Mouse (Mus musculus): ENCODE data around the gene Ptgs2.

The Ptgs2 gene

DNA sequence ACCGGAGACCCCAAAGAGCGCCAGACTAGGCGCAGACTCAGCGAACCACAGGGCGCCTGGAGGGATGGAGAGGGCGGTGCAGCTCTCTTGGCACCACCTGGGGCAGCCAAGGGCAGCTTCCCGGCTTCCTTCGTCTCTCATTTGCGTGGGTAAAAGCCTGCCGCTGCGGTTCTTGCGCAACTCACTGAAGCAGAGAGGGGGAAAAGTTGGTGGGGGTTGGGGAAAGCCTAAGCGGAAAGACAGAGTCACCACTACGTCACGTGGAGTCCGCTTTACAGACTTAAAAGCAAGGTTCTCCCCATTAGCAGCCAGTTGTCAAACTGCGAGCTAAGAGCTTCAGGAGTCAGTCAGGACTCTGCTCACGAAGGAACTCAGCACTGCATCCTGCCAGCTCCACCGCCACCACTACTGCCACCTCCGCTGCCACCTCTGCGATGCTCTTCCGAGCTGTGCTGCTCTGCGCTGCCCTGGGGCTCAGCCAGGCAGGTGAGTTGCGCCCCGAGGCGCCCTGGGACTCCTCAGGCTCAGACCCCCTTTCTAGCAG, at the start of gene Ptgs2:
Gene Ptgs2, plus strand, starts transcription at position 242 of the 544 bp plus-strand sequence.
- peak; percentile 65 for DNase-seq (ENCODE audit: low read depth, low spot score)

DNA sequence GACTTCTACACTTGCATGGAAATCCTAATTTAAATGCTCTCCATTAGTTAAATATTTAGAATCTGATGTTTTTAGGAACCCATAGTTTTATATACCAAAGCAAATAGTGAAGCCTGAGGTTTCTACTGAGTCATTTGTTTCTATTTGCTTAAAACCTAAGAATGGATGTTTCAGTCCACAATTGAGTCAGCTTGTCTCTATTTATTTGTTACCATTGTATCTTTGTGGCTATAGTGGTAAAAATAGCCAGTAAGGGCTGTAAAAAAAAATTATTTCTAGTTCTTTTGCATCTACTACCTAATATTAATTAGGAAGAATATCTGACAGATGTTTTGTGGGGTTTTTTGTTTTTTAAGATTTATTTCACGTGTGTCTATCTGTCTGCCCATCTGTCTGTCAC, 49.6 kb upstream of the Ptgs2 start:
- no peak for DNase-seq (ENCODE audit: low read depth, low spot score)

DNA sequence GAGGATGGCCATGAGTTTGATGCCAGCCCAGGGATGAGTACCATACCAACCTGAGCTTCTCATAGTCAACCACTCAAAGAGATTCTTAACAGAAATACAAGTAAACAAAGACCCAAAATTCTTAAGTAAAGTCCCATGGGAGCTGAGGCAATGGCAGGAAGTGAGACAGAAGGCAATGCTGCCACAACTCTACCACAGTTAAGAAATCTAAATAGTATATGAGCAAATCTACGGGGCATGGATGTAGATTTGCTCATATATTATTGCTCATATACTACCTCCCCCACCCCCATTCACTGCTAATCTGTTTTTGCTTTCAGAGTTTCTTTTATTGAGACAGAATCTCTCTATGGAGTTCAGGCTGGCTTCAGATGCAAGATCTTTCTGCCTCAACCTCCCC, 34.1 kb upstream of the Ptgs2 start:
- no peak for DNase-seq (ENCODE audit: low read depth, low spot score)

DNA sequence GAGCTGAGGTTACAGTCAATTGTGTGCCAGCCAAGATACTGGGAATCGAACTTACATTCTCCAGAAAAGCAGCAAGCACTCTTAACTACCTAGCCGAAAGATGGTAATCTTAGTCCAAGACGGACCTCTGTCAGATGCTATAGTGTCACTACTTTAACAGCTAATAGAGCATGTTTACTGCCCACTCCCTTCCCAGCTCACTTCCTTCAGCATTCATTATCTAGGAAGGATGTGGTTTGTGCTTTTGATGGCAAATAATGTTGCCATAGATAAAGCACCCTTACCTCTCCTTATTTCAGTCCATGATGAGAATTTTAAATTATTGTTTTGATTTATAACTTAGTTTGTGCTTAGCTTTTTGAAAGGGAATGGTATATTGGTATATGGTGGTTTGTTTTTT, 27.0 kb upstream of the Ptgs2 start:
- no peak for DNase-seq (ENCODE audit: low read depth, low spot score)

DNA sequence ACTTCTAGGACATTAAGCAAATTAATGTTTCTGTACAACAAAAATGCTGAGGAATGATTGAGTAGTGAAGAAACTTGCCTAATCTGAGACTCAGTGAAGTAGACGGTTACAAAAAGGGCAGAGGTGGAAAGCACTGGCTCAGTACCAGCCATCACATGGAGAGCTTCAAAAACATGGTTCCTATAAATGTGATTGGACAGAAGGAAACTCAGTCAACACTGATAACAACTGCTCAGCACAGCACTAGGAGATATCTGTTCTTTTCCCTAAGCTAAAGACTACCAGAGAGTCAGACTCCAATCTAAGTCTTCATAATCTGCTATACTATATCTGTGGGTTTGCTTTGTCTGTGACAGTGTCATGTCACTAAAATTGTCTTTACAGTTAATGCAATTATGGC, 25.2 kb upstream of the Ptgs2 start:
- no peak for DNase-seq (ENCODE audit: low read depth, low spot score)

DNA sequence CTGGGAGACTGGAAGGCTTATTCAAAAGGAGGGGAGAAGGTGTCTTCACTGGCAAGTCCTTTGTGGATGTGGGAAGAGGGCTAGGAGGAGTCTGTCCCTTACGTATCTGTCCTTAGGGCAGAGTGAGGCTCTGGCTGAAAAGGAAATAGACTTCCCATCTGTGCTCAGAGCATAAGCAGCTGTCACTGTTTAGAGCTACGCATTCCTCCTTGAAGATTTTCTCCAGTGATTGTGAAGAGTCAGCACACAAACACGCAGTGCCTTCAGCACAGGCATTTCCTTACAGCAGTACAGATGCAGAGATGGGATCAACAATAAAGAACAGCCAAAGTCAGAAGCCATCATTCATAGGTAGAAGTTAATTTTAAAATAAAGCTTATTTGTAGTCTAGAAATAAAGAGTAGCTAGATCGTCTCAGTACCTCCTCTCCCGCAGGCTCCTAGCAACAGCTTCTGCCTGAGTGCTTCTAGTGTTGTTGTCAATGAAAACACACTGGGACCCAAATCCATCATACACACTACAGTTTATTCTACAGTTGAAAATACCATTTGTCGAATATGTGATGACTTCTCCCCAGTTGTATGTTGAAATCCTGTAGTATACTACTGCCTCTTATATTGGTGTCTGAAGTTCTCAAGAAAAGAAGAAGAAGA, 10.7 kb upstream of the Ptgs2 start:
- no peak for DNase-seq (ENCODE audit: low read depth, low spot score)

DNA sequence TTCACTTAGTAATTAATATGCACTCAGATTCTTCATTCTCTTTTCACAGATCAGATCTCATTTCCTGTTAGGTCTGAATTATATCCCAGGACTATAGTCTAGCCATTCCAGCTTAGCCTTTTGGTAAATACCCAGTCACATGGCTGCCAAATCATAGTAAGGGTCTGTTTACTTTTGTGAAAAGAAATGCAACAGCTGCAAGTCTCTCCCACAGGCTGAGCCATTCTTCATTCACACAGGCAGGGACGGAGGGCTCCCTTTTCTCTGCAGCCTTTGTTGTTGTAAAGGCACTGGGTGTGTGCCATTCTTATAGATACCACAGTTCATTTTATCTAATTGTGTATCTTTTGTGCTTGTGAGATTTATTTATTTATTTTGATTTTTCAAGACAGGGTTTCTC, 9.6 kb upstream of the Ptgs2 start:
- DNase-seq (ENCODE audit: low read depth, low spot score), result no peak

DNA sequence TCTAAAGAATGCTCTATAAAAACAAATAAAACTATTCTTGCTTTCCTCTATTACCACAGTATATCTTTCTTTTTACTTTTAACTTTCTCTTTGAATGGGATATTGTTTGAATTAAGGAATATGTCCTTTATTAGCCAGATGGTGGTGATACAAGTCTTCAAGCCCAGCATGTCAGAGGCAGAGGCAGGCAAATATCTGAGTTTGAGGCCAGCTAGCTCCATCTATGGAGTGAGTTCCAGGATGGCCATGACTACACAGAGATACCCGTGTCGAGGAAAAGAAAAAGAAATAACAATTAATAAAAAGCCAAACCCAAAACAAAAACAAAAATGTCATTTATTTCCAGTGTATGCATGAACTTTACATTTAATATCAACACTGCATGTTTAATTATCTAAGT, 2.8 kb upstream of the Ptgs2 start:
- DNase-seq (ENCODE audit: low read depth, low spot score), result no peak

DNA sequence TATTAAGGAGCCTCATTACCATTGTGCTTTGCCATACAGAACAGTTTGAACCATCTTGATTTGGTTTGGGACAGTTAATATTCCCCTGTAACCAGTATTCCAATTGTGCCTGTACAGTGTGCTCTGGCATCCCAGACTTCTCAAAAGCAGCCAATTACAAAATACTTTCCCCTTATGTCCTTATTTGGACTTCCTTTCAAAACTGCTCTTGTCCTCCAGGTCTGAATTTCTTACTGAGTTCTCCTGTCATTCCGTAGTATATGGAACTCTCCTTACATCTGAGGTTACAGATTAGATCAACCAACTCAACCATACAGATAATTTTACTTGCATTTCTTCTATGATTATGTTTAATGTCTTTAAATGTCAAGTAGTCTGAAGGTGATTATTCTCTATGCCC, 2.1 kb upstream of the Ptgs2 start:
- DNase-seq (ENCODE audit: low read depth, low spot score), result no peak

DNA sequence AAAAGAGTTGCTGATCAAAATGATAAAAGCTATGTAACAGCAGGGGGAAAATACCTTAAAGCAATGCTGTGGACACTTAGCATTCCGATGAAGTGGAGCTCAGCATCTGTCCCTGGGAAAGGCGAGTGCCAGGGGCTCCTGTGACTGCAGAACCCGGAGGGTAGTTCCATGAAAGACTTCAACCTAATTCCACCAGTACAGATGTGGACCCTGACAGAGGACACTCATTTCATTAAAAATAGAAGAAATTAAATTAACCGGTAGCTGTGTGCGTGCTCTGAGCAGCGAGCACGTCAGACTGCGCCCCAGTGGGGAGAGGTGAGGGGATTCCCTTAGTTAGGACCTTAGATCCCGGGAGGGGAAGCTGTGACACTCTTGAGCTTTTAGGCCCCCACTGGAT, 457 bp upstream of the Ptgs2 start:
- DNase-seq (ENCODE audit: low read depth, low spot score), result peak; percentile 21

DNA sequence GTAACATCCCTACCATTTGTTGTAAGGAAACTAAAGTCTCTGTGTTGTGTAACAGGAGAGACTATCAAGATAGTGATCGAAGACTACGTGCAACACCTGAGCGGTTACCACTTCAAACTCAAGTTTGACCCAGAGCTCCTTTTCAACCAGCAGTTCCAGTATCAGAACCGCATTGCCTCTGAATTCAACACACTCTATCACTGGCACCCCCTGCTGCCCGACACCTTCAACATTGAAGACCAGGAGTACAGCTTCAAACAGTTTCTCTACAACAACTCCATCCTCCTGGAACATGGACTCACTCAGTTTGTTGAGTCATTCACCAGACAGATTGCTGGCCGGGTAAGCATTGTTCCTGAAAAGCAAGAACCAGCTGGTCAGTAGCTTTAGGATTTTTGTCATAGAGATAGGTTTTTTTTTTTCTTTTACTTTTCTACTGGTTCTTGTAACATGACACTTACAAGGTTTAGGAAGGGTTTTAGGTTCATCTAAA, 4.4 kb downstream of the Ptgs2 start:
- DNase-seq (ENCODE audit: low read depth, low spot score), result no peak

DNA sequence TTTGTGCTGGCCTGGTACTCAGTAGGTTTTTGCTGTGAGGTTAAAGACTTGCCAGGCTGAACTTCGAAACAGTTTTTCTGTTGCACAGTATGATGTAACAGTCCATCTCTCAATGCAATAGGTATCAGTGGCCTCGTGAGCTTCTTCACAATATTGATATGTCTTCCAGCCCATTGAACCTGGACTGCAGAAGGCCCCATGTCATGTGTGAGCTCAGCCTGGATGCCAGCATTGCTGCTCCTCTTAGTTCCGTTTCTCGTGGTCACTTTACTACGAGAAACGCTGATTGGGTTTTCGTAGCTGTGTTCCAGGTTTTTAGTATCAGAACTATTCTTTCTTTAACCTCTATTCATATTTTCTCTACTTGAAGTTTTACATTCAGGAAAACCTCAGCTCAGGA, 6.9 kb downstream of the Ptgs2 start:
- no peak for DNase-seq (ENCODE audit: low read depth, low spot score)

DNA sequence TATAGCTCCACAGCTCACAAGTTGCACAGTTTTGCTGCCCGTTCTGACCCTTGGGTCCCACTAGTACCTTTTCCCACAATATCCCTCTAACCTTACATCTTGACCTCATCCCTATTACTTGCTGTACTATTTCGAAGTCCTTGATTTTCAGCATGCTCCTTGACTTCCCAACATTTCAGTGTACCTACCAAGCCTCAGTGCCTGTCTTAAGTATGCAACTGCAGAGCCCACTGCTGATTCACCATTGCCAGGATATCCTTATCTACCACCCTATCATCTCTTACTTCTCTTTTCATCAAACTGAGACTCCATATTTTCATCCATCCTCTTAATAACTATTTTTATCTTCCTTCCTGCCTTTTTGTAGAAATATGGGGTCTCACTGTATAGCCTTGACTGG, 9.8 kb downstream of the Ptgs2 start:
- no peak for DNase-seq (ENCODE audit: low read depth, low spot score)

DNA sequence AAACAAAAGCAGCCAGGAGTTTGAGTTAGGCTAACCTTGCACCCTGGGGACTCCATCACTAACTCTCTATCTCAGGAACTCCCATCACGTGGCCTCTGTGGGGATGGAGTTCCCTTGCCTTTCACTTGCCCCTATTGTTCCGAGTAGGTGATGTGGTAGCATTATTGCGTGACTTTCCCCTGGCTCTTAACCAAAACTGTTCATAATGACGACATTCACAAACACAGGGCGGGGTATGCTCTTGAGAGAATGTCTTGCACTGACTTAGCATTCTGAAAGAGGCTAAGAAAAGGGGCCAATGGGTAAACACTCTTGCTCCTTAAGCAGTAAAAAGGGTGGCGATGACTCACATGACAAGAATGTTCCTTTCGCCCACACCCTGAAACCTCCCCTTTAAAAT, 15.5 kb downstream of the Ptgs2 start:
- peak; percentile 88 for DNase-seq (ENCODE audit: low read depth, low spot score)

DNA sequence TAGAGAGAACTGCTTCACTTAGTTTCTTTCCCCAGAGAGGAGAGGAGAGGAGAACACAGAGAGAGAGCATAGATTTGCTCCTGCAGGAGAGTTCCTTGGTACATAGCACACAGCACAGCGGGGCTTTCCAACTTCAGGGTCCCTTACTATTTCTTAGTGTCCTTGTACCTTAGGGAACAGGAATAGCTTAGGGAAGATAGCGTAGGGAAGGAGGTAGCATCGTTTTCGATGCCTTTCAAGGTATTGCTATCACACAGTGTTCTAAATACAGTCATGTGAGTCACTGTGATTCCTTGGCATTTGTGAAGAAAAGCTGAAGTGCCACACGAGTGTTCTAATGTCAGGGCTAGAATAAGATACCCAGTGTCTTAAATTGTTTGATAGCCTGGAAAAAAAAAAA, 18.5 kb downstream of the Ptgs2 start:
- DNase-seq (ENCODE audit: low read depth, low spot score), result no peak

DNA sequence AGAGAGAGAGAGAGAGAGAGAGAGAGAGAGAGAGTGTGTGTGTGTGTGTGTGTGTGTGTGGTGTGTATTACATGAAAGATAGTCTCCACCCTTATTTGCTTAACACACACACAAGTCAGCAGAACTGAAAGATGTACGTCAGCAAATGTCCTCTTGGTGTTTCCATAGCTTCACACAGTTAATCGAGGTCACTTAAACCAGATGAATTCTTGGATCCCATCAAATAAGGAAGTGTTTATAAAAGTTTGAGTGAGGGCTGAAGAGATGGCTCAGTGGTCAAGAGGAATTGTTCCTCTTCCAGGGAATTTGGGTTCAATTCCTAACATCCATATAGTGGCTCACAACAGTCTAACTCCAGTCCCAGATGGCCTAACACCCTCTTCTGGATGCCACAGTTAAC, 25.7 kb downstream of the Ptgs2 start:
- DNase-seq (ENCODE audit: low read depth, low spot score), result no peak

DNA sequence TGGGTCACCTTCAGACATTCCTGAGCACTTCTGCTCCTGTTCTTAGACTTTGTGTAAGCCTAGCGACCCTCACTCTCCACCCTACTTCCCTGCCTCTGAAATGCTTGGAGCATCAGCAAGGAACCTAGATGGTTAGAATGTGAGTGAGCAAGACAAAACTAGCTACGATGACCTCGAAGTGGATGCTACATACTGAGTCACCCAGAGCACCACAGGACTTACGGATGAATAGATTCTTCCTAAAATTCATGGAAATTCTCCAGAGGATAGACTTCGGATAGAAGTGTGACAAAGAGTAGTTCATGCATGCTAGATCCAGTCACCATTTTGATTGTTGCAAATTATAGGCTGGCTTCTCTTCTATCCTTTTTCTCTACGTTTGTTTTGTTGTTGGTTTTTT, 30.2 kb downstream of the Ptgs2 start:
- DNase-seq (ENCODE audit: low read depth, low spot score), result peak; percentile 8

DNA sequence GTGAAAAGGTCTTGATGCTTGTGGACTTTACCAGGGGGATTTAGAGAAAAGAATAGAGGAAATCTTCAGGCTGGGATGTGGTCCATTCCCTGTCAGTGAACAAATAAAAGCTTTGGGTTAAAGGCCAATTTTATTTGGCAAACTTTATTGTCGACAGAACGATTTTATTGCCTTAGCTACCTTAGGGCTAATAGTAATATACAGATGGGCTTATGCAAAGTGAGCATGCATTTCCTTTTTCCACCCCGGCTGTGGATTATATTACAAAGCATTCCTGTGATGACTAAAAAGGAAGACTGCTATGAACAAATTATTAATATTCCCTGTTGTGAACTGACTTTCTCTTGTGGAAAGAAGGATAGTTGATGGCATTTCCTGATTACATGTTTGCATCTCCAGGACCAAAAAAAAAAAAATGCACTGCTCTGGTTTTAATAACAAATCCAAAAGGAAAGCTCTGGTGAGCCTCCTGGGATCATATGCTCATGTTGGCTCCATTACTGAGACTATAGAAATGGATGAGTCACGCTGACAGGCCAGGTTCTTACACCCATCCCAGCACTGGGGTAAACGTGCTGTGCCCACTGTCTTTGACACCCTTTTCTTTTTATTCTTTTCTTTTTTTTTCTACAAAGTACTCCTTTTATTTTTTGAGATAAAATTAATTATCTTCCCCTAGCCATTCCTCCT, 30.9 kb downstream of the Ptgs2 start:
- no peak for DNase-seq (ENCODE audit: low read depth, low spot score)

DNA sequence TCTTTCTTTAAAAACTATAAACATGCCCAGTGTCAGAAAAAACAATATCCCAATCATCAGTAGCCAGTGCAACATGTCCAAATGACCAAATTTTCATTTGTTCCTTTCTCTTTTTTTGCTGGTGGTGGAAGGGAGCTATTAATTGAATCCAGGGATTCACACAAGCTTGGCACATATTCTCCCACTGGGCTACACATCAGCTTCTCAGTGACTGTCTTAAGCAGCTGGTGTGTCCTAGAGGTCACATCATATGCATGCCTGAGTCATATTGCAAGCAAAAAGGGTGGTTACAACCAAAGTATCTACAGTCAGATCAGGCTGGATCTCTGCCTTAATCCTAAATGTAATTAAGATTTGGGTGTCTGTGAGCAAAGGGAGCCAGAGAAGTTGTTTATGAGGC, 35.5 kb downstream of the Ptgs2 start:
- DNase-seq (ENCODE audit: low read depth, low spot score), result no peak

DNA sequence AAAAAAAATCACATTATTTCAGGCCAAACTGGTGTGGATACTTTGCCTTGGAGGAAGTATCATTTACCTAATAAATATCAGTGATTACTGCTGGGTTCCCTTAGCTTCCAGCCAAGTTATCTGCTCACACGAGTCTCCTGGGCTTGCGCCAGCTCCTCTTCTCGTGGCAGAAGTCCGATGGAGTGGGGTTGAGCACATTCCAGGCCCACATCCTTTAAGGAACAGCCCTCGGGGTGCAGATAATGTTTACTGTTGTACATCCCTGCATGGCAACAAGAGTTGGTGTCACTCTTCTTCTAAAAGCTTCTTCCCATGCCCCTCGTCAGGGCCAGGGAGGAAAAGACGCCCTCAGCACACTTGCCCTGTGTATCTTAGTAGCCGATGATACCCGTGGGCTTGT, 39.9 kb downstream of the Ptgs2 start:
- no peak for DNase-seq (ENCODE audit: low read depth, low spot score)

DNA sequence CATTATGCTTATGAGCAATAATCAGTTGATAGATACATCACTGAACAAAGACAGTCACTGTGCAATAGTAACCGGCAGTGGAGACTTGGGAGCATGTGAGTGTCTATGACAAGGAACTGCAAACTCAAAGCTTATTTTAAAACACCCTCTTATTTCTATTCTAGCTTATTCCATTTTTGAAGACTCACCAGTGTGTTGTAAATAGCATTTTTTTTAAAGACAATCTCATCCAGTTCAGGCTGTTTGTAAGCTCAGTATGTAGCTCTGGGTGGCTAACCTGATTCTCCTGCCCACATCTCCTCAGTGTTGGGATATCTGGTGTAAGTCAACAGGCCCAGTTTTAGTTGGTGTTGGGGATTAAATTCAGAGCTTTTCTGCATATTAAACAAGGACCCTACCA, 42.1 kb downstream of the Ptgs2 start:
- DNase-seq (ENCODE audit: low read depth, low spot score), result no peak

DNA sequence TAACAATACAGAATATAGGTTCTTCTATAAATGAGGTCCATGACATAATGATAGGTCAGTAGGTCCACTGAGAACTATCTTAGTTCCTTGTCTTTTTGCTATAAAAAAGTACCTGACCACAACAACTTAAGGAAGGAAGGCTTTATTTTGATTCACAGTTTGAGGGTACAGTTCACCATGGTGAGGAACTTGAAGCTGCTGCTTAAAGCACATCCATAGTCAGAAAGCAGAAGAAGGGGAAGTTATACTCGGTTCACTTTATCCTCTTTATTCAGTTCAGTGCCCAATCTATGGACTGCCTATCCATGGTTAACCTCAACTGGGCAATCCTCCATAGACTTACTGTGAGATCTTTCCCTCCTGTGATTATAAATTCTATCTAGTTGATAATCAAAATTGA, 43.7 kb downstream of the Ptgs2 start:
- no peak for DNase-seq (ENCODE audit: low read depth, low spot score)

DNA sequence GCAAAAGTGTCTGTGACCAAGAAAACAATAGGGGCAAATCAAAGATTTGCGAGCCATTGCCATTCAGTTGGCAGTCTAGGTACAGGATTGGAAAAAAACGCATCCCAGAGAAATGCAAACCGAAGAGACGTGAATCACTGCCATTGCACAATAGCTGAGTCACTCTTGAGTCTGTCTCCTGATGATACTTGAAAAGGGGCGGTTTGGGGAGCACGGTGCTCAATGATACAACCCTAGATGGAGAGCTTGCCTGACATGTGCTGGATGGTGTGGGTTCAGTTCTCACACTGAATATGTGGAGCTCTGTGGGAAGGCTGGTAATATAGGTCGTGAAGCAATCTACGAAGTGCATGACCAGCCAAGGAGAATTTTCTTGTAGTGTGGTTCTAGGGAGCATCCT, 45.2 kb downstream of the Ptgs2 start:
- DNase-seq (ENCODE audit: low read depth, low spot score), result no peak

Data from ES-CJ7 (cell line).